Mouse (Mus musculus): ENCODE results near the gene Dek. TPM values are rescaled to one million over a fixed set of nuclear protein-coding genes. Genes with fewer than 3 reads are reported as not detected.

The Dek gene
- polyA plus RNA-seq, 1 experiment from 2014 or later, result 145 TPM

GRCm38 (mm10) chr13:47124986-47125385 is 19.0 kb upstream of the Dek start:
- Histone ChIP-seq H3K27ac (no peak overlapping the region), H3K79me2 (ENCODE audit: inconsistent target) (no peaks in the 10 kb centered on the region), H3K4me3 (ENCODE audit: inconsistent target) (no peak overlapping the region), H3K36me3 (ENCODE audit: inconsistent target) (no peaks in the 10 kb centered on the region)
- 96% methylated on average over 6 of the region's 6 CpGs for WGBS (ENCODE audit: missing documents)

- H3K4me3 ChIP-seq (ENCODE audit: inconsistent target), result no peak overlapping the region
- no peak overlapping the region for H3K27ac ChIP-seq
- H3K36me3 ChIP-seq (ENCODE audit: inconsistent target), result no peaks in the 10 kb centered on the region
- WGBS (ENCODE audit: missing documents), result 94% methylated on average over 3 of the region's 3 CpGs
- H3K79me2 ChIP-seq (ENCODE audit: inconsistent target), result no peaks in the 10 kb centered on the region
These were observed 18.4 kb upstream of the Dek start for GRCm38 (mm10) chr13:47124449-47124848.

- H3K27ac ChIP-seq, result no peak within 1 kb of the TSS
- H3K4me3 ChIP-seq (ENCODE audit: inconsistent target), result no peak within 1 kb of the TSS; the same call in 1 of the 2 replicates
- 4% methylated on average over 50 of the region's 55 CpGs for whole genome bisulfite sequencing (ENCODE audit: missing documents)
These were observed 16.8 kb upstream of the Dek start, which contains the start of gene Rnf144b for GRCm38 (mm10) chr13:47122537-47123430. Gene Rnf144b (plus strand): TSS chr13:47122656.

GRCm38 (mm10) chr13:47121333-47121889 is 15.4 kb upstream of the Dek start:
- WGBS (ENCODE audit: missing documents), result 47% methylated on average over 12 of the region's 12 CpGs
- Histone ChIP-seq H3K4me3 (ENCODE audit: inconsistent target) (no peak overlapping the region), H3K36me3 (ENCODE audit: inconsistent target) (no peaks in the 10 kb centered on the region), H3K79me2 (ENCODE audit: inconsistent target) (no peaks in the 10 kb centered on the region), H3K27ac (no peak overlapping the region)

More at GRCm38 (mm10) chr13:47122537-47123430, 16.8 kb upstream of the Dek start, which contains the start of gene Rnf144b:
- Histone ChIP-seq H3K36me3 (ENCODE audit: inconsistent target) (no peaks in the 10 kb centered on the region), H3K79me2 (ENCODE audit: inconsistent target) (no peaks in the 10 kb centered on the region)

- Histone ChIP-seq H3K27ac (no peak overlapping the region), H3K36me3 (ENCODE audit: inconsistent target) (no peaks in the 10 kb centered on the region), H3K79me2 (ENCODE audit: inconsistent target) (no peaks in the 10 kb centered on the region), H3K4me3 (ENCODE audit: inconsistent target) (no peak overlapping the region)
- 100% methylated on average over 1 of the region's 3 CpGs for WGBS (ENCODE audit: missing documents)
These were observed 10.0 kb upstream of the Dek start for GRCm38 (mm10) chr13:47116000-47116399.

GRCm38 (mm10) chr13:47112924-47113323 is 6.9 kb upstream of the Dek start:
- H3K36me3 ChIP-seq (ENCODE audit: inconsistent target), result no peaks in the 10 kb centered on the region
- WGBS (ENCODE audit: missing documents), result 70% methylated on average over 3 of the region's 3 CpGs
- no peaks in the 10 kb centered on the region for H3K79me2 ChIP-seq (ENCODE audit: inconsistent target)
- no peak overlapping the region for H3K4me3 ChIP-seq (ENCODE audit: inconsistent target)
- H3K27ac ChIP-seq, result no peak overlapping the region

GRCm38 (mm10) chr13:47112056-47112455 is 6.1 kb upstream of the Dek start:
- 94% methylated on average over 3 of the region's 3 CpGs for WGBS (ENCODE audit: missing documents)
- Histone ChIP-seq H3K36me3 (ENCODE audit: inconsistent target) (no peaks in the 10 kb centered on the region), H3K4me3 (ENCODE audit: inconsistent target) (no peak overlapping the region), H3K79me2 (ENCODE audit: inconsistent target) (no peaks in the 10 kb centered on the region), H3K27ac (no peak overlapping the region)

GRCm38 (mm10) chr13:47111185-47111584 is 5.2 kb upstream of the Dek start:
- Histone ChIP-seq H3K36me3 (ENCODE audit: inconsistent target) (no peaks in the 10 kb centered on the region), H3K79me2 (ENCODE audit: inconsistent target) (no peaks in the 10 kb centered on the region), H3K4me3 (ENCODE audit: inconsistent target) (no peak overlapping the region), H3K27ac (no peak overlapping the region)
- 89% methylated on average over 3 of the region's 3 CpGs for WGBS (ENCODE audit: missing documents)

- Histone ChIP-seq H3K36me3 (ENCODE audit: inconsistent target) (no peaks in the 10 kb centered on the region), H3K4me3 (ENCODE audit: inconsistent target) (no peak overlapping the region), H3K27ac (no peak overlapping the region), H3K79me2 (ENCODE audit: inconsistent target) (peaks cover 7% of the 10 kb centered on the region)
- WGBS (ENCODE audit: missing documents), result 88% methylated on average over 2 of the region's 2 CpGs
These were observed 3.2 kb upstream of the Dek start for GRCm38 (mm10) chr13:47109239-47109638.

- WGBS (ENCODE audit: missing documents), result 0% methylated on average over 19 of the region's 20 CpGs
- peaks cover 34% of the 10 kb centered on the region for H3K79me2 ChIP-seq (ENCODE audit: inconsistent target)
- peak overlapping the region; percentile 57 for H3K27ac ChIP-seq
- no peaks in the 10 kb centered on the region for H3K36me3 ChIP-seq (ENCODE audit: inconsistent target)
- H3K4me3 ChIP-seq (ENCODE audit: inconsistent target), result peak overlapping the region; percentile 72
These were observed 533 bp upstream of the Dek start for GRCm38 (mm10) chr13:47106580-47106888.

- Histone ChIP-seq H3K36me3 (ENCODE audit: inconsistent target) (peaks cover 13% of the 10 kb centered on the region; the same call in 1 of the 2 replicates), H3K27ac (peak overlapping the region; percentile 85), H3K4me3 (ENCODE audit: inconsistent target) (peak overlapping the region; percentile 79), H3K79me2 (ENCODE audit: inconsistent target) (peaks cover 49% of the 10 kb centered on the region)
- under 1% methylated on average over 25 of the region's 25 CpGs for WGBS (ENCODE audit: missing documents)
These were observed 1.0 kb downstream of the Dek start for GRCm38 (mm10) chr13:47104856-47105541.

GRCm38 (mm10) chr13:47104146-47104545 is 1.9 kb downstream of the Dek start:
- H3K4me3 ChIP-seq (ENCODE audit: inconsistent target), result peak overlapping the region; percentile 79
- H3K79me2 ChIP-seq (ENCODE audit: inconsistent target), result peaks cover 58% of the 10 kb centered on the region
- peak overlapping the region; percentile 85; the same call in 1 of the 2 replicates for H3K27ac ChIP-seq
- 51% methylated on average over 2 of the region's 2 CpGs for WGBS (ENCODE audit: missing documents)
- H3K36me3 ChIP-seq (ENCODE audit: inconsistent target), result peaks cover 21% of the 10 kb centered on the region

GRCm38 (mm10) chr13:47100587-47100986 is 5.4 kb downstream of the Dek start:
- 50% methylated on average over 1 of the region's 2 CpGs for WGBS (ENCODE audit: missing documents)
- peaks cover 93% of the 10 kb centered on the region for H3K79me2 ChIP-seq (ENCODE audit: inconsistent target)
- H3K4me3 ChIP-seq (ENCODE audit: inconsistent target), result no peak overlapping the region
- H3K27ac ChIP-seq, result no peak overlapping the region
- peaks cover 47% of the 10 kb centered on the region for H3K36me3 ChIP-seq (ENCODE audit: inconsistent target)

- no peak overlapping the region for H3K4me3 ChIP-seq (ENCODE audit: inconsistent target)
- WGBS (ENCODE audit: missing documents), result 78% methylated on average over 7 of the region's 7 CpGs
- peaks cover 58% of the 10 kb centered on the region for H3K36me3 ChIP-seq (ENCODE audit: inconsistent target)
- H3K79me2 ChIP-seq (ENCODE audit: inconsistent target), result peaks cover 100% of the 10 kb centered on the region
- no peak overlapping the region for H3K27ac ChIP-seq
These were observed 6.7 kb downstream of the Dek start for GRCm38 (mm10) chr13:47099265-47099664.

GRCm38 (mm10) chr13:47096591-47096990 is 9.4 kb downstream of the Dek start:
- no peak overlapping the region for H3K27ac ChIP-seq
- no peak overlapping the region for H3K4me3 ChIP-seq (ENCODE audit: inconsistent target)
- H3K36me3 ChIP-seq (ENCODE audit: inconsistent target), result peaks cover 84% of the 10 kb centered on the region
- peaks cover 100% of the 10 kb centered on the region for H3K79me2 ChIP-seq (ENCODE audit: inconsistent target)
- WGBS (ENCODE audit: missing documents), result 90% methylated on average over 2 of the region's 2 CpGs
